ENCODE assay signal across 8 mouse cellular contexts in the genomic region with DNA sequence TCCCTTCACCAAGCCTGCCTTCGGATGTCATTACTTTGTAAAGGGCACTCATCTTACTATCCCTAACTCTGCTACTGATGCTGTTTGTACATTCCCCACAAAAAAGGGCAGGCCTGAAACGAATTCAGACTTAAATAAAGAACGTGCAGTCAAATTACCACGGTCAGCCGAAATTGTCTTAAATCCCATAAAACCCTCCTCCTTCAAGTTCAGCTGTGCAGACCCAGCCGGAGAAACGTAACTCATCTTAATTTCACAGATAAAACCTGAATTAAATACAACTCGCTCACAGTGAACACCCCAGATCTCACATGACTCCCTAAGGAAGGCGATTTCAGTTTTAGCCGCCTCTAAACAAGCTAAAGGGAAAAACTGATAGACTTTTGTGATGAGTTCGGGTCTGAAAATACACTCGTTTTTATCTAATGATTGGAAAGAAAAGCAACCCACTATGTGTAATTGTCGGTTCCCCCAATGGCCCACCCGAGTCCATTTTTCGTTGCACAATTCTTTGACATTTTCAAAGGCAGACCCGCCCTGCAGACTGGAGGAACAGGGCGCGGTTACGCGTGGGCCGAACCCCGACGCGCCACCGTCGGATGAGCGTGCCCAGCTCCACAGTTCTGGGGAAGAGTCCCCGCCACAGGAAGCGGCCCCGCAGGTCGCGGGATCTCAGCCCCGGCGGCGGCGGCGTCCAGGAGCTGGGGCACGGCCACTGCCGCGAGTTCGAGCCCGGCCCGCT. TPM values are rescaled to one million over a fixed set of nuclear protein-coding genes. Genes with fewer than 3 reads are reported as not detected.
DNase-seq lines count a peak whose midpoint lies in the region; ATAC-seq and TF ChIP-seq lines count a peak whose summit lies in the region.

No protein-coding gene starts in this region.

- peak; percentile 66 for ATAC-seq in hindbrain, embryonic 16.5 days
- ATAC-seq in midbrain, embryonic 11.5 days (ENCODE audit: low FRiP score) = peak; percentile 77
- ATAC-seq in cerebellum, adult (ENCODE audit: insufficient number of reproducible peaks, low FRiP score, low TSS enrichment) = no peak

- peak; percentile 55 to 64 for DNase-seq in left cerebral cortex, postnatal 25 days (ENCODE audit: low spot score in 2 of 2)
- DNase-seq in left cerebral cortex, adult 11 months (ENCODE audit: low spot score) = no peak
- peak; percentile 82 for DNase-seq in midbrain, embryonic 11.5 days (ENCODE audit: low spot score, missing footprints)
- DNase-seq in left cerebral cortex, postnatal 10 days (ENCODE audit: extremely low spot score in 1 of 2, low spot score in 2 of 2) = no peak
- no peak for DNase-seq in urinary bladder, postnatal 4 days (ENCODE audit: low spot score in 2 of 2)

- no peaks in the 10 kb centered on the region for H3K27me3 ChIP-seq in hindbrain, embryonic 16.5 days (replicated peaks; ENCODE audit: control insufficient read depth, insufficient read depth, low read length)
- no peaks in the 10 kb centered on the region for H3K27me3 ChIP-seq in midbrain, embryonic 11.5 days (ENCODE audit: control insufficient read depth, insufficient read depth, low read length)

- no peaks in the 10 kb centered on the region; the same call in 1 of the 2 replicates for H3K4me1 ChIP-seq in cortical plate, adult 2 months (ENCODE audit: control insufficient read depth, insufficient read depth, low read length)
- H3K4me1 ChIP-seq in hindbrain, embryonic 16.5 days (ENCODE audit: control insufficient read depth, insufficient read depth, low read depth, low read length) = peaks cover 7% of the 10 kb centered on the region
- peaks cover 12% of the 10 kb centered on the region; the same call in 1 of the 2 replicates for H3K4me1 ChIP-seq in midbrain, embryonic 11.5 days (ENCODE audit: control insufficient read depth, insufficient read depth, low read length)

- H3K4me2 ChIP-seq in hindbrain, embryonic 16.5 days (ENCODE audit: low read length) = peak overlapping the region; percentile 79
- H3K4me2 ChIP-seq in midbrain, embryonic 11.5 days = peak overlapping the region; percentile 69

- 1% methylated on average over 43 of the region's 43 CpGs for WGBS in hindbrain, embryonic 16.5 days
- WGBS in midbrain, embryonic 11.5 days = 1% methylated on average over 43 of the region's 43 CpGs

- no peaks in the 10 kb centered on the region for H3K9me3 ChIP-seq in hindbrain, embryonic 16.5 days (ENCODE audit: control insufficient read depth, low read length)
- H3K9me3 ChIP-seq in midbrain, embryonic 11.5 days (ENCODE audit: control insufficient read depth, low read length) = no peaks in the 10 kb centered on the region

- H3K4me3 ChIP-seq in cortical plate, adult 2 months (ENCODE audit: insufficient read depth, low read length) = peak overlapping the region; percentile 49
- H3K4me3 ChIP-seq in hindbrain, embryonic 16.5 days (ENCODE audit: low read length) = peak overlapping the region; percentile 72
- H3K4me3 ChIP-seq in midbrain, embryonic 11.5 days (ENCODE audit: low read depth, low read length) = peak overlapping the region; percentile 87

- no peak for TF ChIP-seq CTCF in cortical plate, adult 2 months (IDR thresholded peaks at IDR 0.05; ENCODE audit: extremely low read depth, insufficient read depth, low read length)

- intact Hi-C loops in left cerebral cortex, postnatal 25 days (cut with DNase I) = loop anchor here (10.0 kb wide), 1 partner anchor 369 kb away; no protein-coding TSS in a partner anchor
- intact Hi-C loops in left cerebral cortex, postnatal 10 days (cut with DNase I) = no loop called here

- TF ChIP-seq POLR2A in cortical plate, adult 2 months (IDR thresholded peaks at IDR 0.05; ENCODE audit: extremely low read depth, insufficient read depth, low read length) = no peak

- peaks cover 7% of the 10 kb centered on the region for H3K36me3 ChIP-seq in hindbrain, embryonic 16.5 days (ENCODE audit: control insufficient read depth, insufficient read depth, low read length)
- H3K36me3 ChIP-seq in midbrain, embryonic 11.5 days (ENCODE audit: control insufficient read depth, insufficient read depth, low read length) = peaks cover 7% of the 10 kb centered on the region; the same call in 1 of the 2 replicates

- peak overlapping the region; percentile 91 for H3K27ac ChIP-seq in cortical plate, adult 2 months (ENCODE audit: insufficient read depth, low read length)
- H3K27ac ChIP-seq in hindbrain, embryonic 16.5 days (ENCODE audit: low read depth, low read length) = peak overlapping the region; percentile 87
- H3K27ac ChIP-seq in midbrain, embryonic 11.5 days (ENCODE audit: low read depth, low read length) = peak overlapping the region; percentile 71

- peak overlapping the region; percentile 83 for H3K9ac ChIP-seq in hindbrain, embryonic 16.5 days (ENCODE audit: low read depth, low read length)
- H3K9ac ChIP-seq in midbrain, embryonic 11.5 days (ENCODE audit: low read length) = peak overlapping the region; percentile 88

RNA-seq across cellular contexts. Expression of gene Tmem50a, which starts 0.5 kb away (rescaled TPM):
- 100 to 1,000 TPM; 115 to 119 TPM for total RNA-seq in left cerebral cortex, postnatal 25 days (2021)
- 165 and 171 TPM in 2 replicates for polyA plus RNA-seq in cortical plate, adult 2 months (2012; rRNA removed)
- 214 and 227 TPM in 2 replicates for polyA plus RNA-seq in hindbrain, embryonic 16.5 days (2015; fragmentation: Nextera tagmentation; extraction: Ambion mirVana)
- polyA plus RNA-seq in midbrain, embryonic 11.5 days (2014; fragmentation: Nextera tagmentation; extraction: Ambion mirVana) = 156 TPM in 2 replicates
- 100 to 1,000 TPM; 128 to 133 TPM for total RNA-seq in left cerebral cortex, postnatal 10 days (2021)

RNA-seq across cellular contexts. Expression of gene Rsrp1, which starts 9.1 kb away (rescaled TPM):
- total RNA-seq in left cerebral cortex, postnatal 25 days (2021) = 100 to 1,000 TPM; 230 to 267 TPM
- 545 and 625 TPM in 2 replicates for polyA plus RNA-seq in cortical plate, adult 2 months (2012; rRNA removed)
- polyA plus RNA-seq in hindbrain, embryonic 16.5 days (2015; fragmentation: Nextera tagmentation; extraction: Ambion mirVana) = 453 and 454 TPM in 2 replicates
- polyA plus RNA-seq in midbrain, embryonic 11.5 days (2014; fragmentation: Nextera tagmentation; extraction: Ambion mirVana) = 352 and 403 TPM in 2 replicates
- 100 to 1,000 TPM; 256 to 271 TPM for total RNA-seq in left cerebral cortex, postnatal 10 days (2021)

RNA-seq across cellular contexts. Expression of gene Syf2, which starts 16.4 kb away (rescaled TPM):
- total RNA-seq in left cerebral cortex, postnatal 25 days (2021) = 10 to 100 TPM; 51.0 to 52.7 TPM
- polyA plus RNA-seq in cortical plate, adult 2 months (2012; rRNA removed) = 79.4 and 83.8 TPM in 2 replicates
- polyA plus RNA-seq in hindbrain, embryonic 16.5 days (2015; fragmentation: Nextera tagmentation; extraction: Ambion mirVana) = 53.8 and 58.2 TPM in 2 replicates
- 76.7 and 79.4 TPM in 2 replicates for polyA plus RNA-seq in midbrain, embryonic 11.5 days (2014; fragmentation: Nextera tagmentation; extraction: Ambion mirVana)
- 10 to 100 TPM; 34.5 to 39.6 TPM for total RNA-seq in left cerebral cortex, postnatal 10 days (2021)

RNA-seq across cellular contexts. Expression of gene Rhd, which starts 50.0 kb away (rescaled TPM):
- total RNA-seq in left cerebral cortex, postnatal 25 days (2021) = not detected
- polyA plus RNA-seq in cortical plate, adult 2 months (2012; rRNA removed) = 0.06 and 0.11 TPM in 2 replicates
- polyA plus RNA-seq in hindbrain, embryonic 16.5 days (2015; fragmentation: Nextera tagmentation; extraction: Ambion mirVana) = 1.7 and 2.1 TPM in 2 replicates
- polyA plus RNA-seq in midbrain, embryonic 11.5 days (2014; fragmentation: Nextera tagmentation; extraction: Ambion mirVana) = 19.2 and 21.3 TPM in 2 replicates
- not detected for total RNA-seq in left cerebral cortex, postnatal 10 days (2021)

Comparison
In these comparisons a context has a peak if more than half of its experiments do, and no peak if none do; other contexts are left out.
1. DNase-seq: peak in left cerebral cortex, postnatal 25 days (2 of 2) and midbrain, embryonic 11.5 days (single experiment); none in left cerebral cortex, adult 11 months (single experiment), left cerebral cortex, postnatal 10 days (0 of 2) and urinary bladder, postnatal 4 days (0 of 2).
2. Peak in every context shown above with its lines, with median percentiles within 50 percentile points of each other: H3K27ac ChIP-seq and H3K4me3 ChIP-seq.